Mouse (Mus musculus) C2C12 (cell line): ENCODE data around the gene Cep78.

Experiments
- MAX ChIP-seq: IDR thresholded peaks from one replicate; pipeline ENCODE4 v1.6.1; 2011; ENCODE audit warnings: mild to moderate bottlenecking, control low read depth
- MYOD1 ChIP-seq: IDR thresholded peaks from one replicate; pipeline ENCODE4 v1.6.1; 2011; ENCODE audit warnings: low read depth; ENCODE audit not compliant: control insufficient read depth, insufficient read length

- TF ChIP-seq MAX, result no peak
- TF ChIP-seq MYOD1, result no peak
Observed at GRCm38 (mm10) chr19:15941399-15941798, 43.4 kb downstream of the Cep78 start.
